Mouse (Mus musculus): ENCODE data around the gene Zbtb7b.

DNA sequence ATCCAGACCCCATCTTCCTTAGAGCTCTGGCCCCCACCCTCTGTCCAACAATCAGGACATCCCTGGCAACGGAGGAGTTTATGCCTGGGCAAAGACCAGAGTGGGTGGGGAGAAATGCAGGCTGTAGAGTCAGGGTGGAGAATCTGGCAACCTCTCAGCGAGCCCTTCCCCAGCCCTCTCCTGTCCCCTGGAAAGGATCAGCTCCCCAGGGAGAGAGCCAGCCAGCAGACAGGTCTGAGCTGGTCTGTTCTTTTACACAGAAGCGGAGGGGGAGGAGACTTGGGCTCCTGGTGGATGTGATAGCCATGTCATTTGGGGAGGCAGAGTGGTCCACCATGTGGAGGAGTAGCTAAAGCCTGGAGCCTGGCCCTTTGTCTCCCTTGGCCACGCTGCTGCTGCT lies 66.0 kb downstream of the Zbtb7b start:
- no peak for TF ChIP-seq CTCF (conservative IDR thresholded peaks at IDR 0.05; ENCODE audit: insufficient read depth, insufficient read length, low read depth, low read length)
- no peak for TF ChIP-seq POLR2A (IDR thresholded peaks at IDR 0.05; ENCODE audit: low read depth, low read length)
